Comparison of ENCODE assay signal across 8 mouse cellular contexts in the genomic region with DNA sequence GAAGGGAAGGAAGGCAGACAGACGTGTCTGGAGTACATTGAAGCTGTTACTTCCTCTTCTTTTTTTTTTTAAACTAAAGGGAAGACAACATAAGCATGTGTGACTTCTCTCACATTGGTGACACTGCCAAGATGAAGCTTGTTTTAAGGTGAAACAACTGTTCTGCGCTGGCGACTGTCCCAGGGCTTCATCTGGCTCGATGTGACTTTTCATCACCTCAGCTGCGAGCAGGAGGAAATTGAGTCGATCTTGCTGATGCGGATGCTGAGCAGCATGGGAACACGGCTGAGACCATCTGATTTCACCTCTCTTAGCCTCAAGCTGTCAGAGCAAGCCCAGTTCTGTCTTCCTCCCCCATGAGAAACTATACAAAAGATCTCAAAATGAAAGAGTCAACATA.
DNase-seq lines count a peak whose midpoint lies in the region; ATAC-seq and TF ChIP-seq lines count a peak whose summit lies in the region.

No protein-coding gene starts in this region.

- no peak for TF ChIP-seq CTCF in brain, embryonic 14.5 days (IDR thresholded peaks at IDR 0.05; ENCODE audit: borderline replicate concordance, extremely low read depth, insufficient read depth, insufficient read length)

- intact Hi-C loops in heart, postnatal 36 days (cut with DNase I): loop anchor here (5.0 to 10.0 kb wide), 2 partner anchors 64 to 176 kb away; no protein-coding TSS in a partner anchor

- DNase-seq in frontal cortex, postnatal 25 days (ENCODE audit: low spot score in 2 of 2): no peak
- peak; percentile 79 for DNase-seq in brain, embryonic 14.5 days (ENCODE audit: low read depth)
- peak; percentile 60 to 68 for DNase-seq in heart, postnatal 36 days
- peak; percentile 10 for DNase-seq in lung, postnatal 25 days (ENCODE audit: low spot score)
- no peak for DNase-seq in layer of hippocampus, postnatal 25 days (ENCODE audit: extremely low spot score in 1 of 2, low spot score in 1 of 2)
- DNase-seq in spleen, postnatal 4 days (ENCODE audit: low spot score in 2 of 2): no peak
- DNase-seq in spleen, adult 12 weeks (ENCODE audit: low spot score): no peak

- no peak for TF ChIP-seq POLR2A in brain, embryonic 14.5 days (IDR thresholded peaks at IDR 0.05; ENCODE audit: borderline replicate concordance, extremely low read depth, insufficient read depth, insufficient read length, poor library complexity, severe bottlenecking)

- ATAC-seq in frontal cortex, adult (ENCODE audit: low TSS enrichment): peak; percentile 32

Comparison
In these comparisons a context has a peak if more than half of its experiments do, and no peak if none do; other contexts are left out.
1. DNase-seq: peak in brain, embryonic 14.5 days (single experiment), heart, postnatal 36 days (2 of 2) and lung, postnatal 25 days (single experiment); none in frontal cortex, postnatal 25 days (0 of 2), layer of hippocampus, postnatal 25 days (0 of 2), spleen, postnatal 4 days (0 of 2) and spleen, adult 12 weeks (single experiment).